Mouse (Mus musculus) B cell, adult 2 months (primary cell): ENCODE measurements around the gene Depdc1a.
"Not testable (repeated sequence)": the region's sequence is repeated elsewhere in the genome, so short reads cannot be mapped to it uniquely, and the experiment has no call there.

Experiments used
- DNase-seq, 2 experiments: peaks; one replicate each; pipeline ENCODE4 v3.0.0; 2022

Gene Depdc1a

GRCm38 (mm10) chr3:159495243-159495801, at the start of gene Depdc1a:
Gene Depdc1a (plus strand): TSS chr3:159495433.
- peak; percentile 88 for DNase-seq

GRCm38 (mm10) chr3:159470059-159470458, 25.2 kb upstream of the Depdc1a start:
- no peak for DNase-seq

- DNase-seq: no peak
Observed at GRCm38 (mm10) chr3:159475465-159475864, 19.8 kb upstream of the Depdc1a start.

- DNase-seq: no peak
Observed at GRCm38 (mm10) chr3:159477250-159477962, 17.8 kb upstream of the Depdc1a start.

GRCm38 (mm10) chr3:159494709-159495108, 524 bp upstream of the Depdc1a start:
- DNase-seq: not testable (repeated sequence)

GRCm38 (mm10) chr3:159508899-159509298, 13.7 kb downstream of the Depdc1a start:
- no peak for DNase-seq

GRCm38 (mm10) chr3:159528563-159528962, 33.3 kb downstream of the Depdc1a start:
- DNase-seq: no peak

- no peak for DNase-seq
Observed at GRCm38 (mm10) chr3:159548303-159548702, 53.1 kb downstream of the Depdc1a start.

GRCm38 (mm10) chr3:159550224-159550623, 55.0 kb downstream of the Depdc1a start:
- DNase-seq: no peak
